Mouse (Mus musculus): ENCODE measurements at regions not wholly inside any gene's neighbourhood (a gene's known extent, or its start where the extent isn't known, plus 50 kb on each side); places are given as distances from the start of the nearest gene placed in this dataset.

GRCm38 (mm10) chr14:98538267-98538666, 368.7 kb upstream of the Dach1 start:
- TF ChIP-seq USF1 (IDR thresholded peaks at IDR 0.05; ENCODE audit: low read depth) (no peak), SRF (IDR thresholded peaks at IDR 0.05; ENCODE audit: control insufficient read depth, insufficient read length, low read depth) (no peak), TCF3 (IDR thresholded peaks at IDR 0.05; ENCODE audit: insufficient read length, low read depth) (no peak), TCF12 (IDR thresholded peaks at IDR 0.05; ENCODE audit: insufficient read depth, poor library complexity, severe bottlenecking) (no peak), E2F4 (IDR thresholded peaks at IDR 0.05; ENCODE audit: insufficient read depth) (no peak), MYOD1 (IDR thresholded peaks at IDR 0.05; ENCODE audit: control insufficient read depth in 1 of 3, insufficient read length in 2 of 3, low read depth in 2 of 3) (no peak), MYOG (IDR thresholded peaks at IDR 0.05; ENCODE audit: control insufficient read depth in 1 of 3, insufficient read depth in 1 of 3, insufficient read length in 2 of 3, low read depth in 2 of 3) (no peak), POLR2AphosphoS2 (IDR thresholded peaks at IDR 0.05; ENCODE audit: insufficient read length, low read depth) (no peak), CEBPB (IDR thresholded peaks at IDR 0.05; ENCODE audit: insufficient read depth, poor library complexity, severe bottlenecking) (no peak), MAX (IDR thresholded peaks at IDR 0.05; ENCODE audit: low read depth) (no peak), POLR2A (IDR thresholded peaks at IDR 0.05; ENCODE audit: insufficient read length, low read depth) (no peak), REST (IDR thresholded peaks at IDR 0.05; ENCODE audit: insufficient read depth, insufficient read length) (no peak)
- H3K27me3 ChIP-seq (ENCODE audit: control insufficient read depth, insufficient read depth, insufficient read length), result no peaks in the 10 kb centered on the region

GRCm38 (mm10) chr14:98533600-98533999, 364.0 kb upstream of the Dach1 start:
- H3K27me3 ChIP-seq (ENCODE audit: control insufficient read depth, insufficient read depth, insufficient read length), result no peaks in the 10 kb centered on the region
- no peaks in the 10 kb centered on the region for H3K36me3 ChIP-seq (ENCODE audit: control insufficient read depth, insufficient read depth)
- no peak overlapping the region for H3K4me2 ChIP-seq (ENCODE audit: low read depth)
- H3K4me3 ChIP-seq, result no peak overlapping the region
- TF ChIP-seq MYOG (IDR thresholded peaks at IDR 0.05; ENCODE audit: control insufficient read depth in 1 of 3, insufficient read depth in 1 of 3, insufficient read length in 2 of 3, low read depth in 2 of 3) (no peak), TCF12 (IDR thresholded peaks at IDR 0.05; ENCODE audit: insufficient read depth, poor library complexity, severe bottlenecking) (no peak), TCF3 (IDR thresholded peaks at IDR 0.05; ENCODE audit: insufficient read length, low read depth) (no peak), POLR2AphosphoS2 (IDR thresholded peaks at IDR 0.05; ENCODE audit: insufficient read length, low read depth) (no peak), MAX (IDR thresholded peaks at IDR 0.05; ENCODE audit: low read depth) (no peak), POLR2A (IDR thresholded peaks at IDR 0.05; ENCODE audit: insufficient read length, low read depth) (no peak), REST (IDR thresholded peaks at IDR 0.05; ENCODE audit: insufficient read depth, insufficient read length) (no peak), SRF (IDR thresholded peaks at IDR 0.05; ENCODE audit: control insufficient read depth, insufficient read length, low read depth) (no peak), E2F4 (IDR thresholded peaks at IDR 0.05; ENCODE audit: insufficient read depth) (no peak), MYOD1 (IDR thresholded peaks at IDR 0.05; ENCODE audit: control insufficient read depth in 1 of 3, insufficient read length in 2 of 3, low read depth in 2 of 3) (no peak), USF1 (IDR thresholded peaks at IDR 0.05; ENCODE audit: low read depth) (no peak), CEBPB (IDR thresholded peaks at IDR 0.05; ENCODE audit: insufficient read depth, poor library complexity, severe bottlenecking) (no peak)
- H3K79me2 ChIP-seq (ENCODE audit: control insufficient read depth, insufficient read depth), result no peaks in the 10 kb centered on the region
- H3ac ChIP-seq (ENCODE audit: control insufficient read depth, insufficient read length), result no peak overlapping the region

More at GRCm38 (mm10) chr14:98538267-98538666, 368.7 kb upstream of the Dach1 start:
- H3ac ChIP-seq (ENCODE audit: control insufficient read depth, insufficient read length), result no peak overlapping the region
- no peaks in the 10 kb centered on the region for H3K79me2 ChIP-seq (ENCODE audit: control insufficient read depth, insufficient read depth)
- no peak overlapping the region for H3K4me3 ChIP-seq
- no peak overlapping the region for H3K4me2 ChIP-seq (ENCODE audit: low read depth)
- H3K36me3 ChIP-seq (ENCODE audit: control insufficient read depth, insufficient read depth), result no peaks in the 10 kb centered on the region

- Histone ChIP-seq H3K4me2 (ENCODE audit: low read depth) (no peak overlapping the region), H3K27me3 (ENCODE audit: control insufficient read depth, insufficient read depth, insufficient read length) (no peaks in the 10 kb centered on the region), H3ac (ENCODE audit: control insufficient read depth, insufficient read length) (no peak overlapping the region), H3K4me3 (no peak overlapping the region), H3K36me3 (ENCODE audit: control insufficient read depth, insufficient read depth) (no peaks in the 10 kb centered on the region), H3K79me2 (ENCODE audit: control insufficient read depth, insufficient read depth) (no peaks in the 10 kb centered on the region)
- TF ChIP-seq REST (IDR thresholded peaks at IDR 0.05; ENCODE audit: insufficient read depth, insufficient read length) (no peak), TCF3 (IDR thresholded peaks at IDR 0.05; ENCODE audit: insufficient read length, low read depth) (no peak), MYOG (IDR thresholded peaks at IDR 0.05; ENCODE audit: control insufficient read depth in 1 of 3, insufficient read depth in 1 of 3, insufficient read length in 2 of 3, low read depth in 2 of 3) (no peak), USF1 (IDR thresholded peaks at IDR 0.05; ENCODE audit: low read depth) (no peak), MYOD1 (IDR thresholded peaks at IDR 0.05; ENCODE audit: control insufficient read depth in 1 of 3, insufficient read length in 2 of 3, low read depth in 2 of 3) (no peak), POLR2AphosphoS2 (IDR thresholded peaks at IDR 0.05; ENCODE audit: insufficient read length, low read depth) (no peak), POLR2A (IDR thresholded peaks at IDR 0.05; ENCODE audit: insufficient read length, low read depth) (no peak), E2F4 (IDR thresholded peaks at IDR 0.05; ENCODE audit: insufficient read depth) (no peak), CEBPB (IDR thresholded peaks at IDR 0.05; ENCODE audit: insufficient read depth, poor library complexity, severe bottlenecking) (no peak), MAX (IDR thresholded peaks at IDR 0.05; ENCODE audit: low read depth) (no peak), TCF12 (IDR thresholded peaks at IDR 0.05; ENCODE audit: insufficient read depth, poor library complexity, severe bottlenecking) (no peak), SRF (IDR thresholded peaks at IDR 0.05; ENCODE audit: control insufficient read depth, insufficient read length, low read depth) (no peak)
These were observed 351.4 kb upstream of the Dach1 start for GRCm38 (mm10) chr14:98520966-98521365.

GRCm38 (mm10) chr14:98505321-98505720, 335.8 kb upstream of the Dach1 start:
- TF ChIP-seq USF1 (IDR thresholded peaks at IDR 0.05; ENCODE audit: low read depth), result no peak
- no peak for TF ChIP-seq MYOD1 (IDR thresholded peaks at IDR 0.05; ENCODE audit: control insufficient read depth in 1 of 3, insufficient read length in 2 of 3, low read depth in 2 of 3)
- no peak for TF ChIP-seq MYOG (IDR thresholded peaks at IDR 0.05; ENCODE audit: control insufficient read depth in 1 of 3, insufficient read depth in 1 of 3, insufficient read length in 2 of 3, low read depth in 2 of 3)
- TF ChIP-seq POLR2AphosphoS2 (IDR thresholded peaks at IDR 0.05; ENCODE audit: insufficient read length, low read depth), result no peak
- TF ChIP-seq TCF3 (IDR thresholded peaks at IDR 0.05; ENCODE audit: insufficient read length, low read depth), result no peak
- no peak for TF ChIP-seq REST (IDR thresholded peaks at IDR 0.05; ENCODE audit: insufficient read depth, insufficient read length)
- TF ChIP-seq TCF12 (IDR thresholded peaks at IDR 0.05; ENCODE audit: insufficient read depth, poor library complexity, severe bottlenecking), result no peak
- no peak for TF ChIP-seq MAX (IDR thresholded peaks at IDR 0.05; ENCODE audit: low read depth)
- no peak for TF ChIP-seq E2F4 (IDR thresholded peaks at IDR 0.05; ENCODE audit: insufficient read depth)
- no peak for TF ChIP-seq POLR2A (IDR thresholded peaks at IDR 0.05; ENCODE audit: insufficient read length, low read depth)
- no peak for TF ChIP-seq SRF (IDR thresholded peaks at IDR 0.05; ENCODE audit: control insufficient read depth, insufficient read length, low read depth)
- no peak for TF ChIP-seq CEBPB (IDR thresholded peaks at IDR 0.05; ENCODE audit: insufficient read depth, poor library complexity, severe bottlenecking)
- Histone ChIP-seq H3K4me3 (no peak overlapping the region), H3K79me2 (ENCODE audit: control insufficient read depth, insufficient read depth) (no peaks in the 10 kb centered on the region), H3K4me2 (ENCODE audit: low read depth) (no peak overlapping the region), H3ac (ENCODE audit: control insufficient read depth, insufficient read length) (no peak overlapping the region), H3K27me3 (ENCODE audit: control insufficient read depth, insufficient read depth, insufficient read length) (no peaks in the 10 kb centered on the region), H3K36me3 (ENCODE audit: control insufficient read depth, insufficient read depth) (no peaks in the 10 kb centered on the region)

Measured in myocyte (in vitro differentiated cells).